Mouse (Mus musculus) ovary, postnatal 14 days (tissue): ENCODE measurements around the gene Vav2.

Experiments used
- DNase-seq: peaks from one replicate; pipeline ENCODE4 v3.0.0; 2022; ENCODE audit warnings: low spot score

Vav2 gene

GRCm38 (mm10) chr2:27441767-27442707 is 15.2 kb upstream of the Vav2 start, which contains the start of gene Brd3os:
Gene Brd3os (plus strand): TSS chr2:27442324.
- DNase-seq, result peak; percentile 90

DNA sequence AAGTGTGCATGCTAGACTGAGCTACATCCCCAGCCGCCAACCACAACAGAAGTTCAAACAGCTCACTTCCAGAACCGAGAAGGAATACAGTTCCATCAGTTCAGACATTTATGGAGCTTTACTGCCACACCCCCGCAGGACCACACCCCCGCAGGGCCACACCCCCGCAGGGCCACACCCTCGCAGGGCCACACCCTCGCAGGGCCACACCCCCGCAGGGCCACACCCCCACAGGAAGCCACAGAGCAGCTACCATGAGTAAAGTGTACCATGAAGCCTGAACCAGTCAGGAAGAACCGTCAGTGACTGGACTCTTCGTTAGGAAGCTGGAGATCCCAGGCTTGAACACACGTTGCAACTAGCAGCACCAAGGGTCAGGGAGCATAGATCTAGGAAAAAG is 11.4 kb upstream of the Vav2 start:
- DNase-seq, result no peak

DNA sequence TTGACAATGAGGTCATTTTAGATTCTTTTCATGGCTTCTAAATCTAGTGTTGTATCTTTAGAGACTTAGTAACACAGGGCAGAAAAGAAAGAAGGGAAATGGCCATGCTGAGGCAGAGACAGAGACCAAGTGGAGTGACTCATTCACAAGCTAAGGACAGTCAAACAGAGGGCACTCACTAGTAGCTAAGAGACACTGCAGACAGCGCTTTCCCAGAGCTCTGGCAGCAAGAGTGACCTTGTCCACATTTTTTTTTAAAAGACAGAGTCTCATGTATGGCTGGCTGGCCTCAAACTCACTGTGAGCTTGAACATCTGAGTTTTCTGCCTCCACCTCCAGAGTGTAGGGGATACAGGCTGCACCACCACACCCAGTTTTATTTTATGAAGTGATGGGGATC is 11.0 kb upstream of the Vav2 start:
- no peak for DNase-seq

- DNase-seq, result no peak
These were observed 5.8 kb upstream of the Vav2 start for GRCm38 (mm10) chr2:27432599-27432998.

- no peak for DNase-seq
These were observed 3.8 kb upstream of the Vav2 start for GRCm38 (mm10) chr2:27430621-27431020.

DNA sequence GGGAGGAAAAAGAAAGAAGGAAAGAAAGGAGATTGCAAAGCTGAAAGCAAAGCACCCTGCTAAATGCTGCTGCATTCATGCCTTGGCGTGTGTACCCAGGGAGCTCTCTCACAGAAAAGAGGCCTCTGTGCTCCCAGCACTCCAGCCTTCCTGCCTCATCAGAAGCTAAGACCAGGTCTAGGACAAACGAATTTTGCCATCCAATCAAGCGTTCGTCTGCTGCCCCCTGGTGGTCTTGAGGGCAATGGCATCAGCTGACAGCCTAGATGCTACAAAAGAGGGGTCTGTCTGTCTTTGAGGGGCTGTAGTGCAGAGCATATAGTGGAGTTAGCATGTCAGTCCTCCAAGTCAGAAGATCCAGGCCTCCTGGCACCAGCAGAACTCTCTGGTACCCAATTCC is 1.2 kb upstream of the Vav2 start:
- DNase-seq, result peak; percentile 81

DNA sequence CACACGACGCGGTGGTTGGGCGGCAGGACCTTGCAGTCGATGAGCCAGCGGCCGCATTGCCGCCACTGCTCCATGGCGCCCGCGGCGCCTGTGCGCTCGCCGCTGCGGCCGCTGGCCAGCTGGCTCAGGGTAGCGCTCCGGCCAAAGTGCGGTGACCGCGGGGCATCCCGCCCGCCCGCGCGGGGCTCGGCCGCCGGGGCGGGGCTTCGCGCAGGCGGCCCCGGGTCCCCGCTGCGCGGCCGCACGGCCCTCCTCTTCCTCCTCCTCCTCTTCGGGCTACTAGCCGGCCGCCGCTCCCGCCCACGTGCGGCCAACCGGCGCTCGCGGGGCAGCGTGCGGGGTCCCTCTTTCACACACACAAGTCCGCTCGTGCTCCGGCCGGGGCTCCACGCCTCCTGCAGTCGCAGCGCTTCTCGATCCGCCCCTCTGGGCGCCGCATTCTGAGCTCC is 403 bp downstream of the Vav2 start:
- DNase-seq, result no peak

GRCm38 (mm10) chr2:27425751-27426405 is 955 bp downstream of the Vav2 start:
- DNase-seq, result no peak

DNA sequence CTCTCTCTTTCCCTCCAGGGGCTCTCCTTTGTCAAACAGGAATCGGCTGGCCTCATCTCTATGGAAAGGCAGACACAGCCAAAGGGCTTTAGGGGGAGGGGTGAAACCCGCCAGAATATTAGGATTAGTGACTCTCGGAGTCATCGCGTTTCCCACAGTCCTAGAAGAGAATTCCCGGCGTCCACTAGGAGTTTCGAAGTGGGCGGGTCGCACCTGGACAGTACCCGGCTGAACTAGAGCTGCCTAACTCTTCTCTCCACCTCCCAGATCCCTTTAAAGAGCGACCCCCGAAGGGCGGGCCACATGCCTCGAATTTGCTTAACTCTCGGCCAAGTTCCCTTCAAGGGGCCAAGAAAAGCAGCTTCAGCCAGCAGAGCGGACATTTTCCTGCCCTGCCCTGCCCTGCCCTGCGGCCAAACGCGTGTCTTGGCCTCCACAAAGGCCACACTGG is 1.6 kb downstream of the Vav2 start:
- no peak for DNase-seq

DNA sequence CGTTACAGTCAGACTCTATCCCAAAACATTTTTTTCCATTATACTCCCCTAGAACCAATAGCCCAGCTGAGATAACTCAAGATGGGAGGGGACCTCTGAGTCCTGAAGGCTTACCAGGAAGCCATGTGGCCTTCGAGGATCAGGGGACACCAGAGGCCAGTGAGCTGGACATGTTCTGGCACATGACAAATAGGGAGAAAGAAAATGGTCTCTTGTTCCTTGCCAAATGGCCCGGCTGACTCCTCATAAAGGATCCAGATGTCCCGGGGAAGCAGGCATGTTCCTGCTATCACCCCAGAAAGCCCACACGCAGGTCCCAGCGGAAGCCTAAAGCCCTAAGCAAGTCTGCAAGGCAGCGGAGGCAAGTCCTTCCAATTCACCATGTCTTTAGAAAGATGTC is 3.2 kb downstream of the Vav2 start:
- DNase-seq, result no peak

GRCm38 (mm10) chr2:27421293-27422068 is 5.4 kb downstream of the Vav2 start:
- DNase-seq, result no peak

DNA sequence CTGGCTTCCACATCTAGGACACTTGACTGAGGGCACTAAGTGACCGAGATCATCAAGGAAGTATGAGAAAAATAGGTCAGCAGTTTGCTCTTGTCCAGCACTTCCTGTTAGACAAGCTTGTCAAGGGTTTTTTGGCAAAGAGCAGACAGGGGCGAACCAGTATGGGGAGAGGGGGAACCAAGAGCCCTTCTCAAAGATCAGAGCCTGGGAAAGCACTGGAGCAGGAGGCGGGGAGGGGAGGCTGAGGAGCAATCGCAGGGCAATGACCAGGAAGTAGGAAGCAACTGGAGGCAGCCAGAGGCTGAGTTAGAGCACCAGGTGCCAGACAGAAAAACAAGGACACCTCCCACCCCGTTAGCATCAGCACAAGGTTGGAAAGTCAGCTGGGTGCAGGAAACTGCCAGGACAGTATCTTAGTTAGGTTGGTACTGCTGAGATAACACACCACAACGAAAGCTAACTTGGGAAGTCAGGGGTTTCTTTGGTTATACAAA is 8.2 kb downstream of the Vav2 start:
- DNase-seq, result no peak

DNA sequence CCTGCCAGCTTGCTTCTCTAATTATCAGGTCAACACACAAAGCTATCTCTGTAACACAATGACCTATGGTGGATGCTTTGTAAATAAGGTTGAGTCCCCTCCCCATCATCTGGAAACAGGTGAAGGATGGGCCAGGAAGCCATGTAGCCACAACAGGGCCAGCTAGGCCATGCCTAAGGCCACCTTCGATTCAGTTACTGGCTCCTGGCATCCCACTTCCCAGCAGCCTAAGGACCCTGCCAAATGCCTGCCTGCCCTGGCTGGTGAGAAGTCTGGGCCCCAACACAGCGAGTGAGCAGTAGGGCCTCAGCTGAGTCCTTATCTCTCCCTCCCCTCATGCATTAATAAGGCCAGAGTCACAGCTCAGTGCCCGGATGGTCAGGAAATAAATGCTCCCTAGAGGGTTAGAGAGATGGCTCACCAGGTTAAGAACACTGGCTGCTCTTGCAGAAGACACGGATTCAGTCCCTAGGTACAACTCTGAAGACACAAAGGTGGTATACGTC is 9.1 kb downstream of the Vav2 start:
- no peak for DNase-seq

GRCm38 (mm10) chr2:27416425-27416824 is 10.4 kb downstream of the Vav2 start:
- no peak for DNase-seq

- DNase-seq, result no peak
These were observed 11.6 kb downstream of the Vav2 start for GRCm38 (mm10) chr2:27415060-27415783.

GRCm38 (mm10) chr2:27413936-27414657 is 12.7 kb downstream of the Vav2 start:
- no peak for DNase-seq

DNA sequence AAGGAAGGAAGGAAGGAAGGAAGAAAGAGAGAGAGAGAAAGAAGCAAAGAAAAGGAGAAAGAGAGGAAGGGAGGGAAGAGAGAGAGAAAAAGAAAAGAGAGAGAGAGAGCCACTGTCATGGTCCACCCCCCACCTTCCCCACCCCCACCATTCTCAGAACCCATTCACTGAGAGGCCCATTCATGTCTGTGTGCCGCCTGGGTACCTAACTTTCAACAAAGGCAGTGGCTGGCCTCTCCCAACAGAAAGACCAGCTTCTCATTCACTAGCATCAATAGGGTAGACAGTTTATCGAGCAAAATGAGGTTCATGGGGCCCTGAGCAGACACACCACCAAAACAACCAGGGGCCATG is 13.3 kb downstream of the Vav2 start:
- DNase-seq, result no peak

DNA sequence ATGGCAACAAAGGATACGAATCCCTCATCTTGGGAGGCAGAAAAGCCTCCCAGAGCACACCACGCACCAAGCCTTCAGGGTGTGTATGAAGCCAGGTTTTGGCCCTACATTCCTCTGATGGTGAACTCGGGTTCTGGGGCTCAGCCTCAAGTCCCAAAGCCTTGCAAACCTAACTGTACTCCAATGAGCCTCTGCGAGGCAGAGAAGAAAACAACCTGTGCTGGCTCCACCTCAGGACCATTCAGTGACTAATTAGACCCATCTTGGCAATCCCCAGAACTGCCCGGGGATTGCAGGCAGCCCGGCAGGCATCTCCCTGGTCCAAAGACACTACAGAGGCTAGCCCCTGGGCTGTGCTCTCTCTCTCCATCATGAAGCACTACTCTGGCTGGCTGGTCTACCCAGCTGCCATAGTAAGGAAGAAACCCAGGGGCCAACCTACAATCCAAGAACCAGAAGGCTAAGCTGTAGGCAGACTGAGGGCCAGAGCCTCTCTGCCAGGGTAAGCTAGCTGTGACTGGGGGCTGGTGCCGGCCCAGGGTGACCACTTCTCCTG is 14.5 kb downstream of the Vav2 start:
- no peak for DNase-seq

- DNase-seq, result no peak
These were observed 15.1 kb downstream of the Vav2 start for GRCm38 (mm10) chr2:27411688-27412174.

DNA sequence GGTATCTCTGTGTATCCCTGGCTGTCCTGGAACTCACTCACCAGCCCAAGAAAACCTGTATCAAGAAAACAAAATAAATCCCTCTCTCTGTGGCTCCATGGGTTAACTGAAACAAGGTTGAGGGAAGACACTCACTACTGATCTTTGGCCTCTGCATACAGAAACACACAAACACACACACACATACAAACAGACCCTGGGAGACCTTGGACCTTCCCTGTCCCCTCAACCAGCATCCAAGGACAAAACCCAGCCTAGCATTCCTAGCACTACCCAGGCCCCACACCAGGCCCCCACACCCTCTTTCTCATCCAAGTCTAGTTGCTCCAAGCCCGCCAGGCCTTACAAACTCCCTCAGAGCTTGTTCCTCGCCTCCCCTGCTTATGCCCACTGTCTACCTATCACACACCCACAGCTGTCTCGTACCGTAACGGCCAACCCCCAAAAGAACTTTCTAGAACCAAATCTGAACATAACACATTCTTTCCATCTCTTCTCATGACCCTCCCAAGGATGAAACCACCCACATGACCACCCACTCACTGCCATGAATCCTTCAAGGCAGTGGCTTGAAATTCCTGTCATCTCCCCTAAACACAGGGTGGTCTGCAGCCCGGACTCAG is 16.2 kb downstream of the Vav2 start:
- DNase-seq, result no peak
